Mouse (Mus musculus) liver, embryonic 11.5 days (tissue): Measurements from ENCODE around the gene Ccr10. TPM values are rescaled to one million over a fixed set of nuclear protein-coding genes. Genes with fewer than 3 reads are reported as not detected.
"Not testable (repeated sequence)": the region's sequence is repeated elsewhere in the genome, so short reads cannot be mapped to it uniquely, and the experiment has no call there.

Experiments
- ATAC-seq: fragments of 200-750 bp; cut with Nextera tagmentation; replicated peaks from 2 replicates; pipeline ENCODE4 v1.8.0; 2017; ENCODE audit warnings: moderate number of reproducible peaks, mild to moderate bottlenecking, moderate TSS enrichment, moderate library complexity; ENCODE audit not compliant: low FRiP score
- DNase-seq: peaks from one replicate; pipeline ENCODE4 v3.0.0-alpha.2; 2017; ENCODE audit warnings: low spot score
- H3K27ac ChIP-seq: fragments of 300-500 bp; sonication (generic); 2 replicates; pipeline ENCODE4 v1.5.1; 2014; ENCODE audit warnings: mild to moderate bottlenecking, low read depth, low read length, control low read depth
- H3K27me3 ChIP-seq: fragments of 300-500 bp; sonication (generic); replicated peaks from 2 replicates; pipeline ENCODE4 v1.6.1; 2014; ENCODE audit warnings: low read length, mixed read lengths; ENCODE audit not compliant: control insufficient read depth, insufficient read depth
- H3K36me3 ChIP-seq: fragments of 300-500 bp; sonication (generic); 2 replicates; pipeline ENCODE4 v1.6.1; 2014; ENCODE audit warnings: mild to moderate bottlenecking, low read length, moderate library complexity, mixed read lengths; ENCODE audit not compliant: control insufficient read depth, insufficient read depth
- H3K4me1 ChIP-seq: fragments of 300-500 bp; sonication (generic); replicated peaks from 2 replicates; pipeline ENCODE4 v1.6.1; 2014; ENCODE audit warnings: low read length, mixed read lengths; ENCODE audit not compliant: control insufficient read depth, insufficient read depth
- H3K4me2 ChIP-seq: fragments of 300-500 bp; sonication (generic); 2 replicates; pipeline ENCODE4 v1.6.1; 2014; ENCODE audit warnings: mild to moderate bottlenecking, control low read depth, moderate library complexity
- H3K4me3 ChIP-seq: fragments of 300-500 bp; sonication (generic); 2 replicates; pipeline ENCODE4 v1.5.1; 2014; ENCODE audit warnings: low read depth, low read length, control low read depth
- H3K9ac ChIP-seq: fragments of 300-500 bp; sonication (generic); 2 replicates; pipeline ENCODE4 v1.6.1; 2014; ENCODE audit warnings: low read depth, low read length, control low read depth
- H3K9me3 ChIP-seq: fragments of 300-500 bp; sonication (generic); 2 replicates; pipeline ENCODE4 v1.6.1; 2016; ENCODE audit warnings: low read length, inconsistent platforms, mixed read lengths; ENCODE audit not compliant: control insufficient read depth
- WGBS: fragments of 180-500 bp; shearing (Covaris S2); extraction: QIAGEN DNeasy Blood & Tissue Kit; methylation state at CpG from one replicate; pipeline ENCODE4 v1.1.7; 2014; 5-methylcytosine and 5-hydroxymethylcytosine counted together
- polyA plus RNA-seq: library from polyadenylated mRNA; unstranded; fragments of >200 nt; fragmentation: Nextera tagmentation; extraction: Ambion mirVana; gene quantifications from 2 replicates; pipeline ENCODE4 v1.2.1, GENCODE M21; 2014

The Ccr10 gene
- polyA plus RNA-seq, 1 experiment from 2014 or later = 0.10 TPM

- WGBS = 16% methylated on average over 35 of the region's 35 CpGs
- H3K4me1 ChIP-seq = peaks cover 33% of the 10 kb centered on the region
- H3K36me3 ChIP-seq = peaks cover 7% of the 10 kb centered on the region
- no peaks in the 10 kb centered on the region for H3K9me3 ChIP-seq
- no peak overlapping the region for H3K27ac ChIP-seq
- ATAC-seq (0 out of 2 replicates have a peak, but pooled peaks have one; percentile 35), DNase-seq (no peak)
- H3K4me3 ChIP-seq = peak overlapping the region; percentile 32; the same call in 1 of the 2 replicates
- peaks cover 90% of the 10 kb centered on the region for H3K27me3 ChIP-seq
- peak overlapping the region; percentile 52 for H3K4me2 ChIP-seq
- no peak overlapping the region for H3K9ac ChIP-seq
Measured at GRCm38 (mm10) chr11:101164677-101165580, 10.3 kb downstream of the Ccr10 start.

GRCm38 (mm10) chr11:101164351-101164665, 10.9 kb downstream of the Ccr10 start:
- Histone ChIP-seq H3K4me2 (peak overlapping the region; percentile 52), H3K27me3 (peaks cover 86% of the 10 kb centered on the region), H3K4me3 (peak overlapping the region; percentile 32), H3K36me3 (peaks cover 7% of the 10 kb centered on the region), H3K4me1 (peaks cover 27% of the 10 kb centered on the region), H3K9me3 (no peaks in the 10 kb centered on the region), H3K9ac (no peak overlapping the region), H3K27ac (no peak overlapping the region)
- 15% methylated on average over 21 of the region's 21 CpGs for WGBS
- DNase-seq (no peak), ATAC-seq (no peak)

GRCm38 (mm10) chr11:101163476-101164350, 11.5 kb downstream of the Ccr10 start:
- 22% methylated on average over 48 of the region's 49 CpGs for WGBS
- no peak overlapping the region for H3K9ac ChIP-seq
- H3K4me2 ChIP-seq = peak overlapping the region; percentile 52
- H3K9me3 ChIP-seq = no peaks in the 10 kb centered on the region
- H3K4me1 ChIP-seq = peaks cover 22% of the 10 kb centered on the region
- peak overlapping the region; percentile 32 for H3K4me3 ChIP-seq
- DNase-seq = no peak
- H3K27ac ChIP-seq = no peak overlapping the region
- ATAC-seq = no peak
- H3K36me3 ChIP-seq = peaks cover 7% of the 10 kb centered on the region
- H3K27me3 ChIP-seq = peaks cover 86% of the 10 kb centered on the region

DNA sequence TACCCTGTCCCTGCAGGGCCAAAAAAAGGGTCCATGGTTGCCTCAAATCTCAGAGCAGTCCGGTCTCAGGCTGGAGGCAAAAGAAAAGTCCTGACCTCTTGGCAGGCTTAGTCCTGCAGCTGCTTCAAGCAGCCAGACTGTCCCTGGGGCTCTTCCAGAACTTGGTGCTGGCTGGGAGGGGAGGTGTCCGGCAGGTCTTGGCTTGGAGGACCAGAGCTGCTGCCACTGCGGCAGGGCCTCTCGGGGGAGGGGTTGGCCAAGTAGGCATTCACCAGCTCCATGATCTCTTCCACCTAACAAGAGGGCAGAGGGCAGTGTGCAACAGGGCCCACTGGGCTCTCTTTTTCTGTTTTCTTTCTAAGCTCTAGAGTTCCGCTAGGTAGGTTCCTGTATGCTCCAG, 12.5 kb downstream of the Ccr10 start:
- H3K4me1 ChIP-seq = peaks cover 16% of the 10 kb centered on the region
- peaks cover 7% of the 10 kb centered on the region for H3K36me3 ChIP-seq
- H3K4me2 ChIP-seq = no peak overlapping the region
- H3K4me3 ChIP-seq = no peak overlapping the region
- peaks cover 83% of the 10 kb centered on the region for H3K27me3 ChIP-seq
- no peak for ATAC-seq
- H3K9me3 ChIP-seq = no peaks in the 10 kb centered on the region
- WGBS = 73% methylated on average over 5 of the region's 5 CpGs
- no peak overlapping the region for H3K27ac ChIP-seq
- DNase-seq = no peak
- no peak overlapping the region for H3K9ac ChIP-seq

- H3K4me3 ChIP-seq = no peak overlapping the region
- DNase-seq (no peak), ATAC-seq (no peak)
- H3K9ac ChIP-seq = no peak overlapping the region
- H3K9me3 ChIP-seq = no peaks in the 10 kb centered on the region
- 65% methylated on average over 5 of the region's 5 CpGs for WGBS
- no peak overlapping the region for H3K27ac ChIP-seq
- H3K36me3 ChIP-seq = peaks cover 7% of the 10 kb centered on the region
- H3K4me1 ChIP-seq = peaks cover 14% of the 10 kb centered on the region
- H3K4me2 ChIP-seq = no peak overlapping the region
- peaks cover 82% of the 10 kb centered on the region for H3K27me3 ChIP-seq
Measured at GRCm38 (mm10) chr11:101162301-101162700, 12.9 kb downstream of the Ccr10 start.

- Histone ChIP-seq H3K9me3 (no peaks in the 10 kb centered on the region), H3K27me3 (peaks cover 80% of the 10 kb centered on the region), H3K4me1 (peaks cover 14% of the 10 kb centered on the region), H3K9ac (no peak overlapping the region), H3K36me3 (peaks cover 4% of the 10 kb centered on the region), H3K27ac (no peak overlapping the region), H3K4me2 (no peak overlapping the region), H3K4me3 (no peak overlapping the region)
- no peak for DNase-seq
- WGBS = 80% methylated on average over 15 of the region's 15 CpGs
- ATAC-seq = no peak
Measured at GRCm38 (mm10) chr11:101161551-101161950, 13.7 kb downstream of the Ccr10 start.

GRCm38 (mm10) chr11:101160981-101161505, 14.2 kb downstream of the Ccr10 start:
- ATAC-seq, H3K9me3 ChIP-seq, H3K36me3 ChIP-seq, H3K27ac ChIP-seq, H3K4me3 ChIP-seq, H3K9ac ChIP-seq, DNase-seq, H3K4me2 ChIP-seq: not testable (repeated sequence)
- 76% methylated on average over 6 of the region's 8 CpGs for WGBS
- peaks cover 14% of the 10 kb centered on the region for H3K4me1 ChIP-seq
- H3K27me3 ChIP-seq = peaks cover 80% of the 10 kb centered on the region

GRCm38 (mm10) chr11:101160151-101160550, 15.1 kb downstream of the Ccr10 start:
- DNase-seq, H3K4me3 ChIP-seq, H3K9ac ChIP-seq, ATAC-seq, H3K27ac ChIP-seq, H3K36me3 ChIP-seq, H3K4me2 ChIP-seq, H3K9me3 ChIP-seq: not testable (repeated sequence)
- Histone ChIP-seq H3K4me1 (peaks cover 11% of the 10 kb centered on the region), H3K27me3 (peaks cover 79% of the 10 kb centered on the region)
- 64% methylated on average over 8 of the region's 10 CpGs for WGBS
